Mouse (Mus musculus): ENCODE measurements around the gene Pcnx3. TPM values are rescaled to one million over a fixed set of nuclear protein-coding genes. Genes with fewer than 3 reads are reported as not detected.

Pcnx3 gene
- polyA plus RNA-seq, 2 experiments: 9.1 to 19.8 TPM

DNA sequence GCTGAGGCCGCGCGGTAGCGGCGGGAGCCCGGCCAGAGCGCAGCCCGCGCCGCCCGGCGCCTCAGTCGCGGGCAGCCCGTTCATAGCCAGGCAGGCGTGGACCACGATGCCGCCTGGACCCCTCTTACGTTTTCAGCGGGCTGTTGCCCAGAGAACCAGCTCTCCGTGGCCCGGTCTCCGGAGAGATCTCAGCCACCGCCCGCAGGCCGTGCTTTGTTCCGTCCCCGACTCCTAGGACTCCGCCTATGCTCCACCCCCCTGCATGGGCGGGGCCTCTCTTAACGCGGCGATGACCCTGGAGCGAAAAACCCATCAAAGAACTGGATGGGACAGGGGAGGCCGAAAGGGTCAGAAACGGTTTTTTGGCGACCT lies 40.7 kb upstream of the Pcnx3 start, which contains the start of gene Fam89b:
Fam89b (minus strand) TSS at position 210 of the 372 bp plus-strand sequence.
- Histone ChIP-seq H3K4me1 (replicated peaks; ENCODE audit: control insufficient read depth in 2 of 2, insufficient read depth in 2 of 2, low read length in 1 of 2) (peaks cover 26 to 32% of the 10 kb centered on the region in 2 experiments), H3K27ac (peak within 1 kb of the TSS; percentile 98), H3K4me2 (ENCODE audit: low read depth) (peak within 1 kb of the TSS; percentile 95), H3K9ac (replicated peaks) (peak within 1 kb of the TSS; percentile 96), H3K27me3 (ENCODE audit: control insufficient read depth, insufficient read depth, low read length) (no peaks in the 10 kb centered on the region), H3K4me3 (ENCODE audit: insufficient read depth in 1 of 2, low read depth in 2 of 2, low read length in 2 of 2) (peak within 1 kb of the TSS; percentile 74 to 96), H3K36me3 (replicated peaks; ENCODE audit: control insufficient read depth, insufficient read depth, low read depth) (peaks cover 3% of the 10 kb centered on the region; the same call in 1 of the 2 replicates), H3K9me3 (ENCODE audit: control insufficient read depth, low read length) (no peaks in the 10 kb centered on the region)
- peak; percentile 47 for ATAC-seq (ENCODE audit: insufficient read depth)
- TF ChIP-seq CTCF (IDR thresholded peaks at IDR 0.05; ENCODE audit: low read depth) (no peak), EP300 (IDR thresholded peaks at IDR 0.05; ENCODE audit: low read depth) (no peak)
- DNase-seq (ENCODE audit: low read depth in 3 of 3, low spot score in 3 of 3): peak; percentile 75 to 82 (median 77)
- under 1% methylated on average over 37 of the region's 37 CpGs for WGBS (ENCODE audit: insufficient replicate concordance)

DNA sequence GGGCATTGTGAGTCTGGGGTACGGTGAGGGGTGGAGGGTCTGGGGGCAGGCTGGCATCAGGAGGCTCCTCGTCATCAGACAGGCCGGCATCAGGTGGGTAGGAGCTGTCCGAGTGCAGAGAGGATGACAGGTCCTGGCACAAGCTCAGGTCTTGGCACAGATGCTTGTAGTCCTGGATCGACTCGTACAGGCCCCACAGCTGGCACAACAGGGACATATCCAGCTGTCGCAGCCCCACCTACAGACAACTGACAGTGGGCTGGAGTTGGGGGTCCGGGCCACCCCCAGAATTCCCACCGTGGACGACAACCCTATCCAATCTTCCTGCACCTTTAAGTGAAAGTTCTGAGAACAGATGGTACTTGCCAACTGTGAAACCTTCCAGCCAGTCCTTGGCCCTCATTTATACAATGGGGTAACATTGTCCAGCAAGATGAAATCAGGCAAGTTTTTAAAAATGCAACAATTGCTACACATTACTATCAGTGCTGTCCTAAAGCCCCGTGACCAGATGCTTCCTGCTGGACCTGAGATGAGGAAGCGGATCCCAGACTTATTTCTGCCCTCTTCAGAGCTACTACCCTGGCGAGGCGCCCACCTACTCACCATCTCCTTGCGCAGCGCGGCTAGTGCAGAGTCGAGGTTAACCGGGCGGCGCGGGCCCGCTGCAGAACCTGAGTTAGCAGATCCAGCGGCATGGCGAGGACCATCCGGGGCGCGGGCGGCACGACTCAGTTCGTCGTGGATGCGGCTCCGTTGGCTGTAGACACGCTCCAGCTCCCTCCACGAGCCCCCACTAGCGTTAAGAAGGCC lies 40.1 kb upstream of the Pcnx3 start:
- Histone ChIP-seq H3K27me3 (ENCODE audit: control insufficient read depth, insufficient read depth, low read length) (no peaks in the 10 kb centered on the region), H3K27ac (peak overlapping the region; percentile 98), H3K9me3 (ENCODE audit: control insufficient read depth, low read length) (no peaks in the 10 kb centered on the region), H3K4me3 (ENCODE audit: insufficient read depth in 1 of 2, low read depth in 2 of 2, low read length in 2 of 2) (peak overlapping the region; percentile 74 to 96), H3K4me2 (ENCODE audit: low read depth) (peak overlapping the region; percentile 95), H3K4me1 (replicated peaks; ENCODE audit: control insufficient read depth in 2 of 2, insufficient read depth in 2 of 2, low read length in 1 of 2) (peaks cover 29 to 38% of the 10 kb centered on the region in 2 experiments), H3K36me3 (replicated peaks; ENCODE audit: control insufficient read depth, insufficient read depth, low read depth) (peaks cover 9% of the 10 kb centered on the region; the same call in 1 of the 2 replicates), H3K9ac (replicated peaks) (peak overlapping the region; percentile 96)
- no peak for ATAC-seq (ENCODE audit: insufficient read depth)
- WGBS (ENCODE audit: insufficient replicate concordance): 11% methylated on average over 37 of the region's 37 CpGs
- no peak for DNase-seq (ENCODE audit: low read depth in 3 of 3, low spot score in 3 of 3)
- TF ChIP-seq CTCF (IDR thresholded peaks at IDR 0.05; ENCODE audit: low read depth): no peak
- no peak for TF ChIP-seq EP300 (IDR thresholded peaks at IDR 0.05; ENCODE audit: low read depth)

DNA sequence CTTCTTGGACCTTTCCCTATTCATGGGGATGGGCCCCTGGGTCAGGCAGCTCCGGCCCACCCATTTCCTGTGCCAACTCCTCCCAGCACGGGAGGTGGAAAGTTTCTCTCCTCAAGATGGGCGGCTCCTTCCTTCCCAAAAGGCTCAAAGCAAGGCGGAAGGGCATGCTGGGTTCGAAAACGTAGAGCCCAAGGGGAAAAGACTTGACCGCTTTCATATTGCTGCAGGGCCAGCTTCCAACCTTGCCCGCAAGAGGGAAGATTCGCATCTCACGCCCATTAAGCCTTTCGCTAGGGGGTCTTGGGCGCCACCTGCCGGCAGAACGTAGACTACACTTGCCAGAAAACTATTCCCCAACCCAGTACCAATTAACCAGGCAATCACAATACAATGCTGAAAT lies 39.0 kb upstream of the Pcnx3 start:
- ATAC-seq (ENCODE audit: insufficient read depth) (no peak), DNase-seq (ENCODE audit: low read depth in 3 of 3, low spot score in 3 of 3) (peak; percentile 74 to 85 (median 78))
- Histone ChIP-seq H3K4me1 (replicated peaks; ENCODE audit: control insufficient read depth in 2 of 2, insufficient read depth in 2 of 2, low read length in 1 of 2) (peaks cover 37 to 47% of the 10 kb centered on the region in 2 experiments), H3K27me3 (ENCODE audit: control insufficient read depth, insufficient read depth, low read length) (no peaks in the 10 kb centered on the region), H3K4me3 (ENCODE audit: insufficient read depth in 1 of 2, low read depth in 2 of 2, low read length in 2 of 2) (peak overlapping the region; percentile 74 to 96), H3K9me3 (ENCODE audit: control insufficient read depth, low read length) (no peaks in the 10 kb centered on the region), H3K27ac (peak overlapping the region; percentile 98), H3K36me3 (replicated peaks; ENCODE audit: control insufficient read depth, insufficient read depth, low read depth) (peaks cover 20% of the 10 kb centered on the region), H3K4me2 (ENCODE audit: low read depth) (peak overlapping the region; percentile 95), H3K9ac (replicated peaks) (peak overlapping the region; percentile 96)
- TF ChIP-seq EP300 (IDR thresholded peaks at IDR 0.05; ENCODE audit: low read depth) (no peak), CTCF (IDR thresholded peaks at IDR 0.05; ENCODE audit: low read depth) (peak; percentile 100)
- WGBS (ENCODE audit: insufficient replicate concordance): under 1% methylated on average over 14 of the region's 14 CpGs

DNA sequence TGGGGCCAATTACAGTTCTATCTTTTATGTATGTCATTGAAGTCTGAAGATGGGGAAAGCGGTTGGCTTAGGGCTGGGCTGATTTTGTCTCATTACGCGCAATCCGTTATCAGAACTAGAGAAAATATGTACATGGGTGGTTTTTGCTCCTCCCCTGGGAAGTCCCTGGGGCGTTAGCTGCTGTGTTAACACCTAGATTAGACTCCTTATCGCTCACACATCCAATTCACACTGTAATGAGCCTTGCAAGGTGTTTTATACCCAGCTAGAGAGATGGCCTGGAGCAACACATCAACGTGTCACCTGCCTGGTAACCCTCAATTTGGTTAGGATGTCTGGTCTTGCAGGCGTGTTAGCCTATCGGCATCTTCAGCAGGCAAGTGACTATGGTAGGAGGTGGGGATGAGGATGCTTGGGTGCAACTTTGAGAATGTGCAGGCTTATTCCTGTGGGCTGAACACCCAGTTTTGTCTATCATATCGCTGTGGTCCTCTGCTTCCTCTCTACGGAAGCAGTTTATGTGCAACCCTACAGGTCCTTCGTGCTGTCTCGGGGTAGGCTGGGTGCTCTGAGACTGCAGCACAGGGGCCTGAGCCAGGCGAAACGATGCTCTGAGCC lies 38.4 kb upstream of the Pcnx3 start:
- WGBS (ENCODE audit: insufficient replicate concordance): 14% methylated on average over 15 of the region's 15 CpGs
- Histone ChIP-seq H3K4me1 (replicated peaks; ENCODE audit: control insufficient read depth in 2 of 2, insufficient read depth in 2 of 2, low read length in 1 of 2) (peaks cover 43 to 54% of the 10 kb centered on the region in 2 experiments), H3K4me3 (ENCODE audit: insufficient read depth in 1 of 2, low read depth in 2 of 2, low read length in 2 of 2) (peak overlapping the region; percentile 74 to 96), H3K27me3 (ENCODE audit: control insufficient read depth, insufficient read depth, low read length) (no peaks in the 10 kb centered on the region), H3K9ac (replicated peaks) (peak overlapping the region; percentile 96), H3K9me3 (ENCODE audit: control insufficient read depth, low read length) (no peaks in the 10 kb centered on the region), H3K27ac (peak overlapping the region; percentile 98), H3K4me2 (ENCODE audit: low read depth) (peak overlapping the region; percentile 95), H3K36me3 (replicated peaks; ENCODE audit: control insufficient read depth, insufficient read depth, low read depth) (peaks cover 26% of the 10 kb centered on the region)
- ATAC-seq (ENCODE audit: insufficient read depth): peak; percentile 63
- TF ChIP-seq EP300 (IDR thresholded peaks at IDR 0.05; ENCODE audit: low read depth): peak; percentile 85
- no peak for TF ChIP-seq CTCF (IDR thresholded peaks at IDR 0.05; ENCODE audit: low read depth)
- DNase-seq (ENCODE audit: low read depth in 3 of 3, low spot score in 3 of 3): peak; percentile 88 to 95 (median 91)
